Comparison of ENCODE assay signal across 8 mouse cellular contexts in genomic region chr16:32202681-32203080, GRCm38 (mm10). TPM values are rescaled to one million over a fixed set of nuclear protein-coding genes. Genes with fewer than 3 reads are reported as not detected.
DNase-seq lines count a peak whose midpoint lies in the region; ATAC-seq and TF ChIP-seq lines count a peak whose summit lies in the region.
"Had no signal": no experiment of that assay in that cellular context is flagged by ENCODE, and none has a peak within 500 bp of the region (broad histone marks: within the 10 kb centered on the region; RNA-seq: fewer than 3 reads in every experiment).

No protein-coding gene starts in this region.

- DNase-seq in CD4-positive helper T cell, adult 2 months (ENCODE audit: low read depth, low spot score), result peak; percentile 88
- peak; percentile 88 for DNase-seq in G1E (ENCODE audit: low spot score)
- DNase-seq in cerebellum, adult 9-11 months, result peak; percentile 30
- DNase-seq in heart, postnatal 36 days, result peak; percentile 77 to 83
- peak; percentile 71 for DNase-seq in liver, adult 2 months (ENCODE audit: extremely low read depth, low read depth, low spot score)
- peak; percentile 17 to 50 for DNase-seq in right cerebral cortex, adult 2 months (ENCODE audit: low spot score in 2 of 2)
- peak; percentile 61 for DNase-seq in urinary bladder, postnatal 14 days (ENCODE audit: low spot score)

- no peak overlapping the region for H3K9ac ChIP-seq in liver, adult 2 months (ENCODE audit: low read depth, low read length)

- H3K4me1 ChIP-seq in G1E (ENCODE audit: insufficient read depth, low read depth, low read length), result peaks cover 16% of the 10 kb centered on the region
- H3K4me1 ChIP-seq in liver, adult 2 months (ENCODE audit: control insufficient read depth, insufficient read depth, low read length), result no peaks in the 10 kb centered on the region

- no peaks in the 10 kb centered on the region for H3K36me3 ChIP-seq in G1E (replicated peaks)
- H3K36me3 ChIP-seq in liver, adult 2 months (ENCODE audit: control insufficient read depth, insufficient read depth, low read length), result no peaks in the 10 kb centered on the region

- intact Hi-C loops in heart, postnatal 36 days (cut with DNase I), result loop anchor here (5.0 kb wide), 1 partner anchor 85 kb away; no protein-coding TSS in a partner anchor

- no peak for TF ChIP-seq POLR2A in liver, adult 2 months (IDR thresholded peaks at IDR 0.05; ENCODE audit: extremely low read depth, insufficient read depth, low read length)

- no peaks in the 10 kb centered on the region for H3K9me3 ChIP-seq in G1E (replicated peaks)

- H3K27me3 ChIP-seq in G1E (ENCODE audit: insufficient read depth, low read length), result no peaks in the 10 kb centered on the region; the same call in 1 of the 2 replicates
- H3K27me3 ChIP-seq in liver, adult 2 months (ENCODE audit: control insufficient read depth, insufficient read depth, low read length), result no peaks in the 10 kb centered on the region

- no peak overlapping the region for H3K4me3 ChIP-seq in G1E (ENCODE audit: low read depth, low read length)
- H3K4me3 ChIP-seq in liver, adult 2 months (ENCODE audit: insufficient read depth, low read depth, low read length), result no peak overlapping the region

- WGBS in liver, adult 2 months, result 60% methylated on average over 6 of the region's 6 CpGs

- peak; percentile 66 for ATAC-seq in G1E (ENCODE audit: extremely low read depth, insufficient number of reproducible peaks, low FRiP score, poor library complexity, severe bottlenecking)

- no peaks in the 10 kb centered on the region for H3K79me2 ChIP-seq in liver, adult 2 months (ENCODE audit: control insufficient read depth, insufficient read depth, low read length)

- TF ChIP-seq CTCF in G1E (IDR thresholded peaks at IDR 0.05; ENCODE audit: low read depth, low read length), result peak; percentile 50; the same call in 1 of the 2 replicates
- TF ChIP-seq CTCF in liver, adult 2 months (IDR thresholded peaks at IDR 0.05; ENCODE audit: low read depth, low read length), result peak; percentile 91

- no peak overlapping the region for H3K27ac ChIP-seq in liver, adult 2 months (replicated peaks; ENCODE audit: insufficient read depth, low read depth, low read length)

RNA-seq across cellular contexts. Expression of gene Bex6, which starts 23.1 kb away (rescaled TPM):
- total RNA-seq in G1E (2014; fragmentation: Nextera tagmentation) (not detected in 2 replicates), G1E (2017) (not detected in 2 replicates)
- polyA plus RNA-seq in G1E (2012), result not detected in 2 replicates
- not detected for total RNA-seq in heart, postnatal 36 days (2021)
- not detected in 2 replicates for total RNA-seq in liver, adult 2 months (2014; rRNA removed)
- polyA plus RNA-seq in liver, adult 2 months (2012; rRNA removed), result not detected in 2 replicates
- polyA plus RNA-seq: heart, embryonic 14.5 days had no signal

RNA-seq across cellular contexts. Expression of gene Nrros, which starts 37.3 kb away (rescaled TPM):
- 88.7 and 94.5 TPM in 2 replicates for total RNA-seq in G1E (2014; fragmentation: Nextera tagmentation)
- total RNA-seq in G1E (2017), result 101 and 123 TPM in 2 replicates
- polyA plus RNA-seq in G1E (2012), result 104 and 127 TPM in 2 replicates
- 1 to 10 TPM; 4.7 to 5.2 TPM for total RNA-seq in heart, postnatal 36 days (2021)
- 4.1 and 5.3 TPM in 2 replicates for total RNA-seq in liver, adult 2 months (2014; rRNA removed)
- 3.1 and 5.9 TPM in 2 replicates for polyA plus RNA-seq in liver, adult 2 months (2012; rRNA removed)

RNA-seq across cellular contexts. Expression of gene Fbxo45, which starts 44.3 kb away (rescaled TPM):
- total RNA-seq in G1E (2014; fragmentation: Nextera tagmentation) (15.7 and 18.8 TPM in 2 replicates), G1E (2017) (25.6 and 29.8 TPM in 2 replicates)
- 5.9 and 6.1 TPM in 2 replicates for polyA plus RNA-seq in G1E (2012)
- 10 to 100 TPM; 11.5 to 14.0 TPM for total RNA-seq in heart, postnatal 36 days (2021)
- 4.4 and 4.5 TPM in 2 replicates for total RNA-seq in liver, adult 2 months (2014; rRNA removed)
- polyA plus RNA-seq in liver, adult 2 months (2012; rRNA removed), result 1.8 and 2.1 TPM in 2 replicates

RNA-seq across cellular contexts. Expression of gene Wdr53, which starts 44.3 kb away (rescaled TPM):
- total RNA-seq in G1E (2014; fragmentation: Nextera tagmentation) (9.9 and 15.4 TPM in 2 replicates), G1E (2017) (24.9 and 26.3 TPM in 2 replicates)
- 13.5 and 14.2 TPM in 2 replicates for polyA plus RNA-seq in G1E (2012)
- total RNA-seq in heart, postnatal 36 days (2021), result 1 to 10 TPM; 6.8 to 8.0 TPM
- 11.3 and 14.6 TPM in 2 replicates for total RNA-seq in liver, adult 2 months (2014; rRNA removed)
- 3.7 and 4.1 TPM in 2 replicates for polyA plus RNA-seq in liver, adult 2 months (2012; rRNA removed)

Comparison
In these comparisons a context has a peak if more than half of its experiments do, and no peak if none do; other contexts are left out.
1. DNase-seq: peak in every context shown above with its lines; median percentile 88 in CD4-positive helper T cell, adult 2 months; 88 in G1E; 80 in heart, postnatal 36 days; 71 in liver, adult 2 months; 61 in urinary bladder, postnatal 14 days; 34 in right cerebral cortex, adult 2 months; 30 in cerebellum, adult 9-11 months.
2. RNA of gene Nrros, which starts 37.3 kb away (total RNA-seq): 88.7 to 123 TPM in G1E; 4.7 to 5.2 TPM in heart, postnatal 36 days and 4.1 to 5.3 TPM in liver, adult 2 months; every median in the first group is over 10 times any median in the second.